7 mouse cellular contexts compared by ENCODE assay signal in the genomic region with DNA sequence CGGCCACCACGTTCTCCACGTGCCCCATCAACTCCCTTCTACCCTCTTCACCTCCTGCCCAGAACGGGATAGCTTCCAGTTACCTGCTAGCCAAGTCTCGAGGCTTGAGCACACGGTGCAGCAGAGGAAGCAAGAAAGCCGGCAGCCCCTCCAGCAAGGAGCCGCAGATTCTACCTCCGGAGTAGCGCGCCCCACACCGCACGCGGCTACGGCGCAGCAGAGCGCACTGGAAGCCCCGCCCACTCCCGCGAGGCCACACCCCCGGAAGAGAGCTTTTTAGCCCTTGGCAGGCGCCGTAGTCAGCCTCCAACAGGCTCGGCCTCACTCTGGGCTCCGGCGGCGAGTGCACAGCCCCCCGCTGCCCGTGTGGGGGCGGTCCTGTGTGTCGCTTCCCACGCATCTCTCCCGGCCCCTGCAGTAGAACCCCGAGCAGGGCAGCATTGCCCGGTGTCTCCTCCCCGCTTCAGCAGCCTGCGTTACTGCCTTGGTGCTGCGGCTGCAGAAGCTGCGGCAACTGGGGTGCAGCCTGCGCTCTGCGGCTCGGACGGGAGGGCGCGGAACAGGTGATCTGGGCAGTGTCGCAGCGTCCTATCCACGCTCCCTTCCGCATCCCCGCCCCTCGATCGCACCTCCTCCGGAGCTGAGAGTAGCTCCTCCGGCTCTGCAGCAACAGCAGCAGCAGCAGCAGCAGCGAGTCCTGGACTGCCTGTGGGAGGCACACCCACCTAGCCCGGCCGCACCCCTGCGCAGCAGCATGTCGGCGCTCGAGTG. TPM values are rescaled to one million over a fixed set of nuclear protein-coding genes. Genes with fewer than 3 reads are reported as not detected.
DNase-seq lines count a peak whose midpoint lies in the region; ATAC-seq lines count a peak whose summit lies in the region.

A gene (minus strand): TSS at position 239 of the 771 bp plus-strand sequence.
A gene (plus strand): TSS at position 567 of the 771 bp plus-strand sequence.

- H3K27me3 ChIP-seq in embryonic facial prominence, embryonic 12.5 days, result peaks cover 2% of the 10 kb centered on the region; the same call in 1 of the 2 replicates
- H3K27me3 ChIP-seq in limb, embryonic 11.5 days (ENCODE audit: control insufficient read depth, insufficient read depth, low read length), result no peaks in the 10 kb centered on the region
- no peaks in the 10 kb centered on the region for H3K27me3 ChIP-seq in midbrain, embryonic 14.5 days (ENCODE audit: control insufficient read depth, insufficient read depth, low read length)

- no peaks in the 10 kb centered on the region for H3K9me3 ChIP-seq in embryonic facial prominence, embryonic 12.5 days
- no peaks in the 10 kb centered on the region for H3K9me3 ChIP-seq in limb, embryonic 11.5 days (ENCODE audit: control insufficient read depth, low read length)
- H3K9me3 ChIP-seq in midbrain, embryonic 14.5 days (ENCODE audit: control insufficient read depth, low read length), result no peaks in the 10 kb centered on the region

- H3K4me3 ChIP-seq in embryonic facial prominence, embryonic 12.5 days, result peak within 1 kb of the TSS; percentile 81
- H3K4me3 ChIP-seq in limb, embryonic 11.5 days (ENCODE audit: low read depth, low read length), result peak within 1 kb of the TSS; percentile 54
- H3K4me3 ChIP-seq in midbrain, embryonic 14.5 days (replicated peaks; ENCODE audit: low read depth, low read length), result peak within 1 kb of the TSS; percentile 86

- peak; percentile 96 for ATAC-seq in embryonic facial prominence, embryonic 12.5 days (ENCODE audit: insufficient number of reproducible peaks, insufficient read depth, low FRiP score, low TSS enrichment)
- peak; percentile 99 for ATAC-seq in limb, embryonic 11.5 days (ENCODE audit: insufficient number of reproducible peaks, low FRiP score, low TSS enrichment, low read depth)
- peak; percentile 97 for ATAC-seq in midbrain, embryonic 14.5 days (ENCODE audit: low FRiP score, low TSS enrichment)

- H3K9ac ChIP-seq in embryonic facial prominence, embryonic 12.5 days, result peak within 1 kb of the TSS; percentile 67
- H3K9ac ChIP-seq in limb, embryonic 11.5 days (ENCODE audit: low read length), result peak within 1 kb of the TSS; percentile 63
- peak within 1 kb of the TSS; percentile 74 for H3K9ac ChIP-seq in midbrain, embryonic 14.5 days (replicated peaks; ENCODE audit: low read length)

- H3K4me2 ChIP-seq in embryonic facial prominence, embryonic 12.5 days (replicated peaks), result peak within 1 kb of the TSS; percentile 100
- peak within 1 kb of the TSS; percentile 90 for H3K4me2 ChIP-seq in limb, embryonic 11.5 days (ENCODE audit: low read depth, severe bottlenecking)
- peak within 1 kb of the TSS; percentile 92 for H3K4me2 ChIP-seq in midbrain, embryonic 14.5 days (ENCODE audit: low read length)

- WGBS in embryonic facial prominence, embryonic 12.5 days, result under 1% methylated on average over 61 of the region's 61 CpGs
- WGBS in limb, embryonic 11.5 days, result under 1% methylated on average over 61 of the region's 61 CpGs
- WGBS in midbrain, embryonic 14.5 days, result under 1% methylated on average over 61 of the region's 61 CpGs

- H3K27ac ChIP-seq in embryonic facial prominence, embryonic 12.5 days, result peak within 1 kb of the TSS; percentile 86
- peak within 1 kb of the TSS; percentile 56; the same call in 1 of the 2 replicates for H3K27ac ChIP-seq in limb, embryonic 11.5 days (replicated peaks; ENCODE audit: low read depth, low read length)
- H3K27ac ChIP-seq in midbrain, embryonic 14.5 days (replicated peaks; ENCODE audit: low read depth, low read length), result peak within 1 kb of the TSS; percentile 88

- no peaks in the 10 kb centered on the region for H3K4me1 ChIP-seq in embryonic facial prominence, embryonic 12.5 days
- no peaks in the 10 kb centered on the region for H3K4me1 ChIP-seq in limb, embryonic 11.5 days (ENCODE audit: control insufficient read depth, insufficient read depth, low read length)
- H3K4me1 ChIP-seq in midbrain, embryonic 14.5 days (ENCODE audit: control insufficient read depth, insufficient read depth, low read length), result peaks cover 7% of the 10 kb centered on the region; the same call in 1 of the 2 replicates

- no peaks in the 10 kb centered on the region for H3K36me3 ChIP-seq in embryonic facial prominence, embryonic 12.5 days
- H3K36me3 ChIP-seq in limb, embryonic 11.5 days (ENCODE audit: control insufficient read depth, insufficient read depth, low read length), result no peaks in the 10 kb centered on the region
- H3K36me3 ChIP-seq in midbrain, embryonic 14.5 days (ENCODE audit: control insufficient read depth, insufficient read depth, low read length), result no peaks in the 10 kb centered on the region

- peak; percentile 96 for DNase-seq in adrenal gland, postnatal 25 days
- DNase-seq in heart, adult 11 months, result peak; percentile 99
- DNase-seq in kidney, adult 18-20 months, result peak; percentile 97
- peak; percentile 96 for DNase-seq in limb, embryonic 11.5 days (ENCODE audit: low spot score)
- DNase-seq in midbrain, embryonic 14.5 days, result peak; percentile 98
- DNase-seq in spleen, adult 18-20 months, result peak; percentile 93 to 99

RNA-seq across cellular contexts. Expression of the first gene that starts in this region (rescaled TPM):
- 7.5 and 9.2 TPM in 2 replicates for total RNA-seq in adrenal gland, postnatal 25 days (2021)
- polyA plus RNA-seq in embryonic facial prominence, embryonic 12.5 days (2016; fragmentation: Nextera tagmentation; extraction: Ambion mirVana), result 17.2 and 17.5 TPM in 2 replicates
- polyA plus RNA-seq in limb, embryonic 11.5 days (2014; fragmentation: Nextera tagmentation; extraction: Ambion mirVana), result 16.1 and 16.5 TPM in 2 replicates
- 1.9 and 3.3 TPM in 2 replicates for polyA plus RNA-seq in midbrain, embryonic 14.5 days (2014; fragmentation: Nextera tagmentation; extraction: Ambion mirVana)

RNA-seq across cellular contexts. Expression of the second gene that starts in this region (rescaled TPM):
- 13.6 and 16.6 TPM in 2 replicates for total RNA-seq in adrenal gland, postnatal 25 days (2021)
- polyA plus RNA-seq in embryonic facial prominence, embryonic 12.5 days (2016; fragmentation: Nextera tagmentation; extraction: Ambion mirVana), result 7.2 and 7.9 TPM in 2 replicates
- polyA plus RNA-seq in limb, embryonic 11.5 days (2014; fragmentation: Nextera tagmentation; extraction: Ambion mirVana), result 3.4 and 4.7 TPM in 2 replicates
- 34.1 and 35.1 TPM in 2 replicates for polyA plus RNA-seq in midbrain, embryonic 14.5 days (2014; fragmentation: Nextera tagmentation; extraction: Ambion mirVana)

Comparison
In these comparisons a context has a peak if more than half of its experiments do, and no peak if none do; other contexts are left out.
1. Peak in every context shown above with its lines: DNase-seq, ATAC-seq, H3K4me3 ChIP-seq and H3K27ac ChIP-seq.